Mouse (Mus musculus) thymus, postnatal 25 days (tissue): ENCODE results near the gene Rbms3.

ENCODE experiments used
- DNase-seq: peaks from one replicate; pipeline ENCODE4 v3.0.0; 2022

Gene Rbms3

GRCm38 (mm10) chr9:117031237-117031636 lies 598.5 kb downstream of the Rbms3 start:
- no peak for DNase-seq

- DNase-seq = no peak
Measured at GRCm38 (mm10) chr9:117030837-117031236, 598.9 kb downstream of the Rbms3 start.

- no peak for DNase-seq
Measured at GRCm38 (mm10) chr9:117029953-117030352, 599.8 kb downstream of the Rbms3 start.

GRCm38 (mm10) chr9:117028586-117028985 lies 601.1 kb downstream of the Rbms3 start:
- no peak for DNase-seq

- DNase-seq = no peak
Measured at GRCm38 (mm10) chr9:117022086-117022485, 607.6 kb downstream of the Rbms3 start.

- no peak for DNase-seq
Measured at GRCm38 (mm10) chr9:117021506-117021905, 608.2 kb downstream of the Rbms3 start.

GRCm38 (mm10) chr9:117020216-117020615 lies 609.5 kb downstream of the Rbms3 start:
- DNase-seq = no peak

- DNase-seq = no peak
Measured at GRCm38 (mm10) chr9:117018741-117019163, 611.0 kb downstream of the Rbms3 start.

- DNase-seq = no peak
Measured at GRCm38 (mm10) chr9:117018301-117018700, 611.4 kb downstream of the Rbms3 start.

GRCm38 (mm10) chr9:117016605-117017319 lies 613.0 kb downstream of the Rbms3 start:
- no peak for DNase-seq

- no peak for DNase-seq
Measured at GRCm38 (mm10) chr9:117013386-117013785, 616.3 kb downstream of the Rbms3 start.

- DNase-seq = no peak
Measured at GRCm38 (mm10) chr9:117010801-117011200, 618.9 kb downstream of the Rbms3 start.

GRCm38 (mm10) chr9:117008194-117008593 lies 621.5 kb downstream of the Rbms3 start:
- no peak for DNase-seq

GRCm38 (mm10) chr9:117002083-117002482 lies 627.6 kb downstream of the Rbms3 start:
- no peak for DNase-seq

- no peak for DNase-seq
Measured at GRCm38 (mm10) chr9:116999186-116999585, 630.5 kb downstream of the Rbms3 start.

- DNase-seq = no peak
Measured at GRCm38 (mm10) chr9:116990321-116990720, 639.4 kb downstream of the Rbms3 start.

- DNase-seq = no peak
Measured at GRCm38 (mm10) chr9:116980801-116981200, 648.9 kb downstream of the Rbms3 start.

- no peak for DNase-seq
Measured at GRCm38 (mm10) chr9:116977428-116977827, 652.3 kb downstream of the Rbms3 start.

GRCm38 (mm10) chr9:116976575-116977408 lies 652.9 kb downstream of the Rbms3 start:
- DNase-seq = no peak

- no peak for DNase-seq
Measured at GRCm38 (mm10) chr9:116975269-116975668, 654.4 kb downstream of the Rbms3 start.

- no peak for DNase-seq
Measured at GRCm38 (mm10) chr9:116974134-116974533, 655.6 kb downstream of the Rbms3 start.

- DNase-seq = no peak
Measured at GRCm38 (mm10) chr9:116973594-116973993, 656.1 kb downstream of the Rbms3 start.

GRCm38 (mm10) chr9:116967317-116967716 lies 662.4 kb downstream of the Rbms3 start:
- no peak for DNase-seq

GRCm38 (mm10) chr9:116965691-116966090 lies 664.0 kb downstream of the Rbms3 start:
- no peak for DNase-seq
